Mouse (Mus musculus) intestine, embryonic 15.5 days (tissue): Measurements from ENCODE around the gene Fam43a. TPM values are rescaled to one million over a fixed set of nuclear protein-coding genes. Genes with fewer than 3 reads are reported as not detected.
A peak's percentile ranks its signal among the peaks of the same experiment; 100 is the strongest.

ENCODE experiments used
- ATAC-seq: fragments of 200-750 bp; cut with Nextera tagmentation; 2 replicates; pipeline ENCODE4 v1.8.0; 2017; ENCODE audit warnings: moderate TSS enrichment, moderate library complexity
- H3K27ac ChIP-seq: fragments of 300-500 bp; sonication (generic); 2 replicates; pipeline ENCODE4 v1.5.1; 2015; ENCODE audit warnings: mild to moderate bottlenecking, inconsistent platforms
- H3K27me3 ChIP-seq: fragments of 300-500 bp; sonication (generic); replicated peaks from 2 replicates; pipeline ENCODE4 v1.6.1; 2015; ENCODE audit warnings: inconsistent platforms
- H3K36me3 ChIP-seq: fragments of 300-500 bp; sonication (generic); 2 replicates; pipeline ENCODE4 v1.6.1; 2015; ENCODE audit warnings: inconsistent platforms
- H3K4me1 ChIP-seq: fragments of 300-500 bp; sonication (generic); replicated peaks from 2 replicates; pipeline ENCODE4 v1.6.1; 2015; ENCODE audit warnings: inconsistent platforms
- H3K4me2 ChIP-seq: fragments of 300-500 bp; sonication (generic); replicated peaks from 2 replicates; pipeline ENCODE4 v1.6.1; 2015; ENCODE audit warnings: mild to moderate bottlenecking, inconsistent platforms
- H3K4me3 ChIP-seq: fragments of 300-500 bp; sonication (generic); replicated peaks from 2 replicates; pipeline ENCODE4 v1.5.1; 2015; ENCODE audit warnings: inconsistent platforms
- H3K9ac ChIP-seq: fragments of 300-500 bp; sonication (generic); 2 replicates; pipeline ENCODE4 v1.6.1; 2015; ENCODE audit warnings: inconsistent platforms
- H3K9me3 ChIP-seq: fragments of 300-500 bp; sonication (generic); 2 replicates; pipeline ENCODE4 v1.6.1; 2016; ENCODE audit warnings: inconsistent platforms
- WGBS: fragments of 180-500 bp; shearing (Covaris S2); methylation state at CpG from one replicate; pipeline ENCODE4 v1.1.7; 2015; 5-methylcytosine and 5-hydroxymethylcytosine counted together
- polyA plus RNA-seq: library from polyadenylated mRNA; unstranded; fragments of >200 nt; fragmentation: Nextera tagmentation; extraction: Ambion mirVana; gene quantifications from 2 replicates; pipeline ENCODE4 v1.2.1, GENCODE M21; 2015

The Fam43a gene
- polyA plus RNA-seq, 1 experiment from 2014 or later: 12.5 TPM

GRCm38 (mm10) chr16:30575815-30576214 is 23.7 kb upstream of the Fam43a start:
- H3K9me3 ChIP-seq: no peaks in the 10 kb centered on the region
- no peak overlapping the region for H3K9ac ChIP-seq
- no peaks in the 10 kb centered on the region for H3K4me1 ChIP-seq
- H3K4me2 ChIP-seq: no peak overlapping the region
- no peak overlapping the region for H3K27ac ChIP-seq
- ATAC-seq: no peak
- H3K36me3 ChIP-seq: peaks cover 50% of the 10 kb centered on the region
- no peak overlapping the region for H3K4me3 ChIP-seq
- WGBS: 87% methylated on average over 7 of the region's 7 CpGs
- H3K27me3 ChIP-seq: no peaks in the 10 kb centered on the region

- Histone ChIP-seq H3K36me3 (peaks cover 50% of the 10 kb centered on the region), H3K4me1 (no peaks in the 10 kb centered on the region), H3K4me2 (no peak overlapping the region), H3K27ac (no peak overlapping the region), H3K9ac (no peak overlapping the region), H3K27me3 (no peaks in the 10 kb centered on the region), H3K4me3 (no peak overlapping the region), H3K9me3 (no peaks in the 10 kb centered on the region)
- 78% methylated on average over 1 of the region's 1 CpGs for WGBS
- ATAC-seq: no peak
Observed at GRCm38 (mm10) chr16:30576392-30576791, 23.1 kb upstream of the Fam43a start.

- no peak overlapping the region for H3K4me2 ChIP-seq
- H3K27me3 ChIP-seq: no peaks in the 10 kb centered on the region
- H3K4me1 ChIP-seq: no peaks in the 10 kb centered on the region
- no peak overlapping the region for H3K4me3 ChIP-seq
- H3K9me3 ChIP-seq: no peaks in the 10 kb centered on the region
- no peak for ATAC-seq
- H3K36me3 ChIP-seq: peaks cover 62% of the 10 kb centered on the region
- no peak overlapping the region for H3K9ac ChIP-seq
- 87% methylated on average over 5 of the region's 5 CpGs for WGBS
- no peak overlapping the region for H3K27ac ChIP-seq
Observed at GRCm38 (mm10) chr16:30580765-30581164, 18.8 kb upstream of the Fam43a start.

GRCm38 (mm10) chr16:30586935-30587493 is 12.5 kb upstream of the Fam43a start:
- peak overlapping the region; percentile 20; the same call in 1 of the 2 replicates for H3K27ac ChIP-seq
- H3K9me3 ChIP-seq: no peaks in the 10 kb centered on the region
- peak overlapping the region; percentile 73 for H3K4me2 ChIP-seq
- H3K36me3 ChIP-seq: peaks cover 20% of the 10 kb centered on the region
- peak overlapping the region; percentile 73 for H3K4me3 ChIP-seq
- ATAC-seq: peak; percentile 37
- no peaks in the 10 kb centered on the region for H3K27me3 ChIP-seq
- no peaks in the 10 kb centered on the region for H3K4me1 ChIP-seq
- 2% methylated on average over 19 of the region's 19 CpGs for WGBS
- H3K9ac ChIP-seq: peak overlapping the region; percentile 73

- Histone ChIP-seq H3K9ac (peak within 1 kb of the TSS; percentile 73), H3K27me3 (no peaks in the 10 kb centered on the region), H3K27ac (peak within 1 kb of the TSS; percentile 20; the same call in 1 of the 2 replicates), H3K36me3 (peaks cover 14% of the 10 kb centered on the region), H3K4me3 (peak within 1 kb of the TSS; percentile 73), H3K4me1 (no peaks in the 10 kb centered on the region), H3K4me2 (peak within 1 kb of the TSS; percentile 73), H3K9me3 (no peaks in the 10 kb centered on the region)
- ATAC-seq: peak; percentile 97
- 2% methylated on average over 35 of the region's 35 CpGs for WGBS
Observed at GRCm38 (mm10) chr16:30587494-30588327, 11.8 kb upstream of the Fam43a start, which contains the start of gene Lsg1. Lsg1 (minus strand) TSS chr16:30587592.

GRCm38 (mm10) chr16:30590264-30591209 is 9.0 kb upstream of the Fam43a start:
- Histone ChIP-seq H3K4me1 (no peaks in the 10 kb centered on the region), H3K9me3 (no peaks in the 10 kb centered on the region), H3K36me3 (0 out of 2 replicates have a peak, but pooled peaks cover under 1% of the 10 kb centered on the region), H3K4me2 (no peak overlapping the region), H3K27me3 (no peaks in the 10 kb centered on the region), H3K9ac (no peak overlapping the region), H3K27ac (no peak overlapping the region), H3K4me3 (no peak overlapping the region)
- no peak for ATAC-seq
- WGBS: 27% methylated on average over 7 of the region's 7 CpGs

GRCm38 (mm10) chr16:30591990-30592389 is 7.5 kb upstream of the Fam43a start:
- Histone ChIP-seq H3K9me3 (no peaks in the 10 kb centered on the region), H3K9ac (no peak overlapping the region), H3K27me3 (no peaks in the 10 kb centered on the region), H3K27ac (no peak overlapping the region), H3K36me3 (no peaks in the 10 kb centered on the region), H3K4me2 (no peak overlapping the region), H3K4me3 (no peak overlapping the region), H3K4me1 (0 out of 2 replicates have a peak, but pooled peaks cover 3% of the 10 kb centered on the region)
- WGBS: 49% methylated on average over 3 of the region's 3 CpGs
- no peak for ATAC-seq

GRCm38 (mm10) chr16:30595356-30595755 is 4.2 kb upstream of the Fam43a start:
- 0 out of 2 replicates have a peak, but pooled peaks cover 5% of the 10 kb centered on the region for H3K4me1 ChIP-seq
- no peak overlapping the region for H3K27ac ChIP-seq
- no peak for ATAC-seq
- H3K4me2 ChIP-seq: no peak overlapping the region
- no peak overlapping the region for H3K9ac ChIP-seq
- H3K36me3 ChIP-seq: no peaks in the 10 kb centered on the region
- H3K9me3 ChIP-seq: no peaks in the 10 kb centered on the region
- whole genome bisulfite sequencing: 49% methylated on average over 3 of the region's 3 CpGs
- H3K4me3 ChIP-seq: no peak overlapping the region
- H3K27me3 ChIP-seq: peaks cover under 1% of the 10 kb centered on the region; the same call in 1 of the 2 replicates

GRCm38 (mm10) chr16:30595835-30596557 is 3.5 kb upstream of the Fam43a start:
- Histone ChIP-seq H3K9ac (no peak overlapping the region), H3K27ac (no peak overlapping the region), H3K27me3 (peaks cover 6% of the 10 kb centered on the region; the same call in 1 of the 2 replicates), H3K36me3 (no peaks in the 10 kb centered on the region), H3K4me2 (no peak overlapping the region), H3K4me3 (no peak overlapping the region), H3K4me1 (peaks cover 11% of the 10 kb centered on the region), H3K9me3 (no peaks in the 10 kb centered on the region)
- 56% methylated on average over 14 of the region's 14 CpGs for WGBS
- ATAC-seq: no peak

GRCm38 (mm10) chr16:30596959-30597681 is 2.4 kb upstream of the Fam43a start:
- H3K36me3 ChIP-seq: no peaks in the 10 kb centered on the region
- H3K27me3 ChIP-seq: peaks cover 12% of the 10 kb centered on the region; the same call in 1 of the 2 replicates
- H3K4me3 ChIP-seq: no peak overlapping the region
- H3K4me1 ChIP-seq: peaks cover 21% of the 10 kb centered on the region
- 11% methylated on average over 16 of the region's 16 CpGs for WGBS
- no peak overlapping the region for H3K9ac ChIP-seq
- no peak overlapping the region for H3K27ac ChIP-seq
- peak overlapping the region; percentile 49 for H3K4me2 ChIP-seq
- peak; percentile 45; the same call in 1 of the 2 replicates for ATAC-seq
- H3K9me3 ChIP-seq: no peaks in the 10 kb centered on the region
